Comparison of ENCODE assay signal across 7 mouse cellular contexts in genomic region chr17:25951803-25952623, GRCm38 (mm10). TPM values are rescaled to one million over a fixed set of nuclear protein-coding genes. Genes with fewer than 3 reads are reported as not detected.
DNase-seq lines count a peak whose midpoint lies in the region; ATAC-seq and TF ChIP-seq lines count a peak whose summit lies in the region.

Gene A930017K11Rik, minus strand, starts transcription at chr17:25952565.

- peak within 1 kb of the TSS; percentile 10; the same call in 1 of the 2 replicates for H3K9ac ChIP-seq in embryonic facial prominence, embryonic 15.5 days
- peak within 1 kb of the TSS; percentile 56 for H3K9ac ChIP-seq in kidney, postnatal 0 days (ENCODE audit: low read depth, low read length)

- ATAC-seq in embryonic facial prominence, embryonic 15.5 days (ENCODE audit: insufficient number of reproducible peaks, low FRiP score, low TSS enrichment, low read depth), result no peak
- ATAC-seq in kidney, postnatal 0 days (replicated peaks; ENCODE audit: low FRiP score, low read depth), result peak; percentile 23; the same call in 1 of the 2 replicates

- peaks cover 43% of the 10 kb centered on the region for H3K27me3 ChIP-seq in embryonic facial prominence, embryonic 15.5 days
- peaks cover 13% of the 10 kb centered on the region for H3K27me3 ChIP-seq in kidney, postnatal 0 days (ENCODE audit: insufficient read depth, low read length)

- H3K4me2 ChIP-seq in embryonic facial prominence, embryonic 15.5 days (replicated peaks), result peak within 1 kb of the TSS; percentile 80
- H3K4me2 ChIP-seq in kidney, postnatal 0 days (ENCODE audit: low read length), result peak within 1 kb of the TSS; percentile 72

- H3K4me3 ChIP-seq in embryonic facial prominence, embryonic 15.5 days (replicated peaks), result peak within 1 kb of the TSS; percentile 42
- peak within 1 kb of the TSS; percentile 37 for H3K4me3 ChIP-seq in kidney, postnatal 0 days (replicated peaks; ENCODE audit: low read depth, low read length)

- no peaks in the 10 kb centered on the region for H3K36me3 ChIP-seq in embryonic facial prominence, embryonic 15.5 days
- H3K36me3 ChIP-seq in kidney, postnatal 0 days (ENCODE audit: insufficient read depth, low read length), result no peaks in the 10 kb centered on the region

- TF ChIP-seq CTCF in kidney, postnatal 0 days (IDR thresholded peaks at IDR 0.05; ENCODE audit: low read depth), result no peak

- 1% methylated on average over 58 of the region's 58 CpGs for WGBS in embryonic facial prominence, embryonic 15.5 days
- 2% methylated on average over 58 of the region's 58 CpGs for WGBS in kidney, postnatal 0 days

- DNase-seq in ovary, postnatal 36 days (ENCODE audit: low spot score), result peak; percentile 18
- no peak for DNase-seq in ovary, postnatal 14 days (ENCODE audit: low spot score)
- DNase-seq in kidney, postnatal 0 days (ENCODE audit: low spot score), result peak; percentile 29
- DNase-seq in neural tube, embryonic 10.5 days (ENCODE audit: extremely low spot score, low spot score), result peak; percentile 38
- DNase-seq in embryo, embryonic 9.5 days (ENCODE audit: extremely low spot score), result no peak
- DNase-seq in left cerebral cortex, adult 9 months (ENCODE audit: low spot score in 2 of 2), result no peak

- H3K9me3 ChIP-seq in embryonic facial prominence, embryonic 15.5 days (replicated peaks), result no peaks in the 10 kb centered on the region
- H3K9me3 ChIP-seq in kidney, postnatal 0 days (replicated peaks; ENCODE audit: low read length), result no peaks in the 10 kb centered on the region

- H3K27ac ChIP-seq in embryonic facial prominence, embryonic 15.5 days (replicated peaks), result no peak within 1 kb of the TSS
- H3K27ac ChIP-seq in kidney, postnatal 0 days, result peak within 1 kb of the TSS; percentile 60

- peaks cover 15% of the 10 kb centered on the region for H3K4me1 ChIP-seq in embryonic facial prominence, embryonic 15.5 days
- 0 out of 2 replicates have a peak, but pooled peaks cover 2% of the 10 kb centered on the region for H3K4me1 ChIP-seq in kidney, postnatal 0 days (replicated peaks; ENCODE audit: insufficient read depth, low read length)

RNA-seq across cellular contexts. Expression of gene A930017K11Rik, which starts in this region (rescaled TPM):
- polyA plus RNA-seq in embryonic facial prominence, embryonic 15.5 days (2015; fragmentation: Nextera tagmentation; extraction: Ambion mirVana), result 0.24 and 0.28 TPM in 2 replicates
- 6.8 and 7.2 TPM in 2 replicates for polyA plus RNA-seq in kidney, postnatal 0 days (2015; fragmentation: Nextera tagmentation; extraction: Ambion mirVana)

Comparison
In these comparisons a context has a peak if more than half of its experiments do, and no peak if none do; other contexts are left out.
1. DNase-seq: peak in ovary, postnatal 36 days (single experiment), kidney, postnatal 0 days (single experiment) and neural tube, embryonic 10.5 days (single experiment); none in ovary, postnatal 14 days (single experiment), embryo, embryonic 9.5 days (single experiment) and left cerebral cortex, adult 9 months (0 of 2).